Mouse (Mus musculus) mouse trophoblast stem cell (cell line): ENCODE measurements around the gene Snurf.

Source experiments
- in situ Hi-C, 2 experiments: fragments of 300-500 bp; cut with MseI, MboI; formaldehyde crosslinking; loops; 2 replicates in 1 of 2; 3 replicates in 1 of 2; pipeline ENCODE4 v1.15.1; 2025

The Snurf gene

DNA sequence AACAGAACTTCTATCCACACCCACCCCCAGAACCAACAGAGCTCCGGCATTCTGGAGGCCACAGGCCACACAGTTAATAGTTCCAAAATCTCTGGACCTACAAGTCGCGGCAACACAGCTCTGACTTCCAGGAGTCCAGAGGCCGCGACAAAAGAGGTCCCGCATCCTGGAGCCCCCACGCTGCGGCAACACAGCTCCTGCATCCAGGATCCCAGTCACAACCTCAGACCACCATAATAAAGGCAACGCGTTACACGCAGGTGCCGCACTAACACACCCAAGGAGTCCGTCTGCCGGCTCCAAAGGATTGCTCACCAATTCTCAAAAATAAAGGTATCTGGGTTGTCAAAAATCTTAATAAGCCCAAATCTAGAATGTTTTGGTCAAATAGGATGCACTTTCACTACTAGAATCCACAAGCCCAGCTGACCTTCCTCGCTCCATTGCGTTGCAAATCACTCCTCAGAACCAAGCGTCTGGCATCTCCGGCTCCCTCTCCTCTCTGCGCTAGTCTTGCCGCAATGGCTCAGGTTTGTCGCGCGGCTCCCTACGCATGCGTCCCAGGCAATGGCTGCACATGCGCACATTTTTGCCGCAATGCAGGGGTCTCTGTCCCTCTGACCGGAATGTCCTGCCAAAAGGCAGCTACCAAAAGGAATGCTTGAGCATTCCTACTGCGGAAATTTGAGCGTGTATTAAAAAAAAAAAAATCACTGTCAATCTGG is at the start of gene Snurf, which contains the start of gene Gm38393:
Gene Snurf (minus strand): TSS at position 444 of the 725 bp plus-strand sequence.
Gene Gm38393 (minus strand): TSS at position 459 of the 725 bp plus-strand sequence.
- in situ Hi-C loops: no loop called here

DNA sequence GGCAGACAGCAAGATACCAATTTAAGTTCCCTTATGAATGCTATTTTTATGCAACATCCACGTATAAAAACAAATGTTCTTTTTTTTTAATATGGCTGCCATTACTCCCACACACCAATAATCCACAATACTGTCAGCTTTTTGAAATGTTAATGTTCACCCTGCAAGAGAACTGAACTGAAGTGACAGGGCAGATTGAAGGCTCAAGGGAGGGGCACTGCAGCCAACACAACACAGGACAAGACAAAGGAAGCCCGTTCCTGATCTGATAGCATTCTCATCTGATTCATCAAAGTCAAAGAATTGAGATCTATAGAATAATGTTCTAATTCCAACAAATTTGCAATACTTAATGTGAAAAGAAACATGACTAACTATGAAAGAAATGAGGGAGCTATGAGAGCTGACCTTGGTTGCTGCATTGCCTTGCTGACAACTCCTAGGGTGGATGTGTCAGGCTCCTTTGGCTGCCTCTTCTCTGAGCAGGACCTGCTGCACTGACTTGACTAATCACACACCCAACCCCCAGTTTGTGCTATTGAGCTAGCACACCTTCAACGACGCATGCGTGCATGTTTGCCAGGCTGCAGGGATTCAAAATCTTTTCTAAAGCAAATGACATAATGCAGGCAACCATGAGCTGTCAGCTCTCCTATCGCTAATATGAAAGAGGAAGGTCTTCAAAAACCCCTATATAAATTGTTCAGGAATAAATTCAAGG is 42.8 kb upstream of the Snurf start:
- in situ Hi-C loops: no loop called here

DNA sequence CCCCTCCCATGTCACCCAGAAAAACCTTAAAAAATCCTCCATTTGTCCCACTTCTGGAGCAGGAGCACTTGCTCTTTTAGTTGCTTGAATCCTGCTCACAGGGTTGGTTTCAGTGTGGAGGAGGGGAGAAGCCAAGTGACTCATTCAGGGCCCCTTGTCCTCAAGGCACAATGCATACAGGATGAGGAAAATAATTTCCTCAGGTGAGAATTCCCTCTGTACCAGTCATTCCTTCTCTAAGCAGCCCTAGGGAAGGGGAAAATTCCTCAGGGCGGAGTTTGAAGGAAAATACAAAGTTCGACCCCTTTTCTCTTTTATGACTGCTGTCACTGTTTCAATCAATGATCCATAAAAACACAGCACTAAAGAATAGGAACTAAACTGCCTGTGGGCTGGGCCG is 8.3 kb upstream of the Snurf start:
- in situ Hi-C loops: no loop called here

DNA sequence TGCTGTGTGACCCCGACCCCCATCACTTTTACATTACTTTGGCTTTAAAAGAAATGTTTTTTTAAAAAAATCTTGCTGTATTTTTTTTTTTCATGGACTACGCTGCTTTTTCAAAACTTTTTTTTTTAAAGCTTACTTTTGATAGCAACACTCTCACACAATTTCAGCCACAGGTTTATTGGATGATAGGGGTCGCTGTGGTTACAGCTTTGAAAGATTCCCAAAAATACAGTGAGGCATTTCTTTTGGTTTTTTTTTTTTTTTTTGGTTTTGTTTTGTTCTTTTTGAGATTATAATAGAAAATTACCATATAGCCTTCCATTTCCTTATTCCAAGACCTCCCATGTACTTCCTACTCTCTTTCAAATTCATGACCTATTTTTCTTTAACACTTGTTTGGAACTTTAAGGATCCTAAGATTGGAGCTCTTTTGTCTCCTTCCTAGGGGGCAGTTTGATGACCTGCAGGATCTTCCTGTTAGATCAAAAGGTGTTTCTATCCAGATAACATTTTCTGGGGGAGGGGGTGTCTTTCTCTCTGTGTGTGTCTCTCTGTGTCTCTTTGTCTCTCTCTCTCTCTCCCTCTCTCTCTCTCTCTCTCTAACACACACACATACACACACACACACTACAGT is 3.0 kb upstream of the Snurf start:
- in situ Hi-C loops: no loop called here

DNA sequence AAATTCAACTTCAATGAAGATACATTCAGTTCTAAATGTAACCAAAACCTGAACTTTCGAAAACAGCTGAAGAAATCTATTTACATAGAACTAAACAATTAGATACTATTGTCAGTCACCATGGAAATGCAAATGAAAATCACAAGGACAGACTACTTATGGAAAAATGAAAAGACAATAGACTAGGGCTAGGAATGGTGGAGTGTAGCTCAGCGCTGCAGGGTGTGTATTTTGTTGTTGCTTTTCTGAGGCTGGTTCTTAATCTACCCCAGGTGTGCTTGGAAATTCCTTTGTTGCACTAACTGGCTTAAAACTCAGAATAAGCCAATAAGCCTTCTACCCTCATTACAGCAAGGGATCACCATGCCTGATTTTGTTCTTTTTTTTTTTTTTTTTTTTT is 1.4 kb upstream of the Snurf start:
- in situ Hi-C loops: no loop called here

DNA sequence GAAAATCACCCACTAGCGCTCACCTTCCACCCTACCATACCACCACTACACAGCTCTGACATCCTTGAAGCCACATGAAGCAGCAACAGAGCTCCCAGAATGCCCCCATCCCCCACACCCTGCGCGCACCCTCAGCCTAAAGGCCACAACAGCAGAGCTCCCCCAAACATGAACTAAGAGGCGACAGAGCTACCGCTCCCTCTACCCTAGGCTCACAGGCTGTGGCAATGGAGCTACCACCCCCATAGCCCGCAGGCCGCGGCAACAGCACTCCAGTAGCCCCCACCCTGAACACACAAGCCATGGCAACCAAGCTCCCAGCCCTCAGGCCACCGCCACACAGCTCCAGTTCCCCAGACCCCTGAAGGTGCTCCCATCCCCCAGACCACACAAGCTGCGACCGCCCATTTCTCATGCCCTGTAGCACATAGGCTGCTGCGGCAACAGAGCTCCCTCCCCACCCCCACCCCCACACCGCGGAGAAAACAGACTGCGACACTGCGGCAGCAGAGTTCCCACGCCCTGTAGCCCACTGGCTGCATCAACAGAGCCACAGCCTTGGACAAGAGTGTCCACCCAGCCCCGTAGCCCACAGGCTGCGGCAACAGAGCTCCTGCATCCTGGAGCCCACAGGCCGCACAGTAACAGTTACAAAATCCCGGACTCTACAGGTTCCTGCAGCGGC is 786 bp downstream of the Snurf start:
- in situ Hi-C loops: no loop called here

DNA sequence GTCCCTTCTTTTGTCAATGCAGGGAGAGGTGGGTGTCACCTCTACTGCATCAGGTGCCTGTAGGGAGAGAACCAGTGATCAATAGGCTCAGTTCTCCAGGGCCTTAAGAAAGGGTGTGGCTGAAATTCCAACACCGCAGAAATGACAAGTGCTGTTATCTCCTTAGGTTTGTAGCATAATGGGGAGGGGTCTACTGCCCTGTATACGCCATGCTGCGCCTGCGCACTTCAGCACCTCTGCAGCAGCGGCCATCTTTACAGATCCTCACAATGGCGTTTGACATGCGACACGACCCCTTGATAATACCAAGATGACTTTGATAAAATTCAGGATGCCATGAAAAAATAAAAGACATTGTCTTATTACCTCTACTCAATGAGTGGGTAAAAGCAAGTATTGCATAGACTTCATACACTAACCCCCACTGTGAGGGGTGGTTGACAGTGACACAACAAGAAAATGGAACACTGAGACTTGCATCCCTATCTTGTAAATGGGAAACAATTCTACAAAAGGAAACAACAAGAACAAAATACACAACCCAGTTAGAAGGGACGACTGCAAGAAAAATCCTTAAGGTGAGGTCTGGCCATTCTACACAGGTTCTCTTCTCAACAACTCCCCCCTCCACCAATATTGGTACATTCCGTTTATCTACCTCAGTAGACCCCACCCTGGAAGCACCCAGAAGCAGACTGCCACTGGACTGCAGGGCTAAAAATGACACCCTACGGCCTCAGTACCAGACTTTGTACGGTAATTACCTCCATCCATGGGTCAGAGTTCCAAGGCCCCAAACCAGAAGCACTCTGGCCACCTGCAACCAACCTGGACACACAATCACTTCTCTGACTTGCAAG is 1.6 kb downstream of the Snurf start:
- in situ Hi-C loops: no loop called here

DNA sequence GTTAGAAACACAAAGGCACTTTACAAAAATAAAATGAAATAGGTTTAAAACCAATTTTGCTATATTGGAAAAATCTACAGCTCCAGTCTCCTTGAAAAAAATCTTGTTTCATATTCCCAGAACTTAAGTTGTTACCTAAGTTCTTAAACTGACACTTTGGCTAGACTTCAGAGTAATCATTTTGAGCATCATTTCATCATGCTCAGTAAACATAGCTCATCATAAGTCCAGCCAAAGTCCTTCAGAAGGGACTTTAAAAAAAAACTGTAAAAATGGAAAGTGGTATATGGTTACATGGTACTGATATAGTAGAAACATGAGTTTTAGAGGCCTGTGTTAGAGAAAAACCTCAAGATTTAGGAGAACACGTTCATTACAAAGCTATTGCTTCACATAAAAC is 26.2 kb downstream of the Snurf start:
- in situ Hi-C loops: no loop called here
